Mouse (Mus musculus): ENCODE measurements around the gene Spen. TPM values are rescaled to one million over a fixed set of nuclear protein-coding genes. Genes with fewer than 3 reads are reported as not detected.

Gene Spen
- polyA plus RNA-seq, 1 experiment from 2014 or later, result 3.3 TPM

- no peaks in the 10 kb centered on the region for H3K27me3 ChIP-seq (ENCODE audit: control insufficient read depth, insufficient read depth, low read depth, low read length)
- H3K9me3 ChIP-seq (replicated peaks; ENCODE audit: control insufficient read depth, low read length), result no peaks in the 10 kb centered on the region
- H3K36me3 ChIP-seq (ENCODE audit: control insufficient read depth, insufficient read depth), result peaks cover 8% of the 10 kb centered on the region
- H3K27ac ChIP-seq (ENCODE audit: low read length), result no peak overlapping the region
- no peak overlapping the region for H3K4me3 ChIP-seq (ENCODE audit: low read depth, low read length)
- H3K9ac ChIP-seq (ENCODE audit: low read depth, low read length), result no peak overlapping the region
- H3K4me1 ChIP-seq (ENCODE audit: control insufficient read depth, low read depth, low read length), result no peaks in the 10 kb centered on the region; the same call in 1 of the 2 replicates
- 80% methylated on average over 9 of the region's 9 CpGs for WGBS (ENCODE audit: insufficient replicate concordance)
- H3K4me2 ChIP-seq (ENCODE audit: low read depth, low read length), result no peak overlapping the region
- no peak for ATAC-seq (ENCODE audit: low read depth)
Measured at GRCm38 (mm10) chr4:141459766-141460165, 78.6 kb downstream of the Spen start.

GRCm38 (mm10) chr4:141458888-141459287 lies 79.5 kb downstream of the Spen start:
- Histone ChIP-seq H3K27ac (ENCODE audit: low read length) (no peak overlapping the region), H3K36me3 (ENCODE audit: control insufficient read depth, insufficient read depth) (no peaks in the 10 kb centered on the region), H3K27me3 (ENCODE audit: control insufficient read depth, insufficient read depth, low read depth, low read length) (no peaks in the 10 kb centered on the region), H3K9me3 (replicated peaks; ENCODE audit: control insufficient read depth, low read length) (no peaks in the 10 kb centered on the region), H3K4me3 (ENCODE audit: low read depth, low read length) (no peak overlapping the region), H3K9ac (ENCODE audit: low read depth, low read length) (no peak overlapping the region), H3K4me1 (ENCODE audit: control insufficient read depth, low read depth, low read length) (no peaks in the 10 kb centered on the region; the same call in 1 of the 2 replicates), H3K4me2 (ENCODE audit: low read depth, low read length) (no peak overlapping the region)
- no peak for ATAC-seq (ENCODE audit: low read depth)
- WGBS (ENCODE audit: insufficient replicate concordance), result 76% methylated on average over 3 of the region's 3 CpGs

- H3K27ac ChIP-seq (ENCODE audit: low read length), result no peak overlapping the region
Measured at GRCm38 (mm10) chr4:141458236-141458635, 80.2 kb downstream of the Spen start.

GRCm38 (mm10) chr4:141456193-141456938 lies 82.0 kb downstream of the Spen start:
- Histone ChIP-seq H3K4me2 (ENCODE audit: low read depth, low read length) (no peak overlapping the region), H3K27ac (ENCODE audit: low read length) (no peak overlapping the region), H3K4me3 (ENCODE audit: low read depth, low read length) (no peak overlapping the region), H3K9ac (ENCODE audit: low read depth, low read length) (no peak overlapping the region), H3K4me1 (ENCODE audit: control insufficient read depth, low read depth, low read length) (no peaks in the 10 kb centered on the region; the same call in 1 of the 2 replicates), H3K9me3 (replicated peaks; ENCODE audit: control insufficient read depth, low read length) (no peaks in the 10 kb centered on the region), H3K36me3 (ENCODE audit: control insufficient read depth, insufficient read depth) (peaks cover 4% of the 10 kb centered on the region; the same call in 1 of the 2 replicates), H3K27me3 (ENCODE audit: control insufficient read depth, insufficient read depth, low read depth, low read length) (no peaks in the 10 kb centered on the region)
- 78% methylated on average over 14 of the region's 14 CpGs for WGBS (ENCODE audit: insufficient replicate concordance)
- ATAC-seq (ENCODE audit: low read depth), result no peak

More at GRCm38 (mm10) chr4:141458236-141458635, 80.2 kb downstream of the Spen start:
- 0 out of 2 replicates have a peak, but pooled peaks have one; percentile 21 for ATAC-seq (ENCODE audit: low read depth)
- Histone ChIP-seq H3K4me1 (ENCODE audit: control insufficient read depth, low read depth, low read length) (no peaks in the 10 kb centered on the region; the same call in 1 of the 2 replicates), H3K27me3 (ENCODE audit: control insufficient read depth, insufficient read depth, low read depth, low read length) (no peaks in the 10 kb centered on the region), H3K36me3 (ENCODE audit: control insufficient read depth, insufficient read depth) (no peaks in the 10 kb centered on the region), H3K9me3 (replicated peaks; ENCODE audit: control insufficient read depth, low read length) (no peaks in the 10 kb centered on the region), H3K9ac (ENCODE audit: low read depth, low read length) (no peak overlapping the region), H3K4me3 (ENCODE audit: low read depth, low read length) (no peak overlapping the region), H3K4me2 (ENCODE audit: low read depth, low read length) (no peak overlapping the region)
- 51% methylated on average over 7 of the region's 7 CpGs for WGBS (ENCODE audit: insufficient replicate concordance)

- 86% methylated on average over 4 of the region's 4 CpGs for WGBS (ENCODE audit: insufficient replicate concordance)
- no peaks in the 10 kb centered on the region for H3K9me3 ChIP-seq (replicated peaks; ENCODE audit: control insufficient read depth, low read length)
- H3K4me3 ChIP-seq (ENCODE audit: low read depth, low read length), result no peak overlapping the region
- no peak for ATAC-seq (ENCODE audit: low read depth)
- H3K27ac ChIP-seq (ENCODE audit: low read length), result no peak overlapping the region
- peaks cover 4% of the 10 kb centered on the region; the same call in 1 of the 2 replicates for H3K36me3 ChIP-seq (ENCODE audit: control insufficient read depth, insufficient read depth)
- no peak overlapping the region for H3K9ac ChIP-seq (ENCODE audit: low read depth, low read length)
- H3K27me3 ChIP-seq (ENCODE audit: control insufficient read depth, insufficient read depth, low read depth, low read length), result no peaks in the 10 kb centered on the region
- no peak overlapping the region for H3K4me2 ChIP-seq (ENCODE audit: low read depth, low read length)
- no peaks in the 10 kb centered on the region; the same call in 1 of the 2 replicates for H3K4me1 ChIP-seq (ENCODE audit: control insufficient read depth, low read depth, low read length)
Measured at GRCm38 (mm10) chr4:141455526-141455925, 82.9 kb downstream of the Spen start.

GRCm38 (mm10) chr4:141454581-141455350 lies 83.6 kb downstream of the Spen start:
- Histone ChIP-seq H3K4me1 (ENCODE audit: control insufficient read depth, low read depth, low read length) (no peaks in the 10 kb centered on the region; the same call in 1 of the 2 replicates), H3K27ac (ENCODE audit: low read length) (no peak overlapping the region), H3K9ac (ENCODE audit: low read depth, low read length) (no peak overlapping the region), H3K4me3 (ENCODE audit: low read depth, low read length) (no peak overlapping the region), H3K27me3 (ENCODE audit: control insufficient read depth, insufficient read depth, low read depth, low read length) (no peaks in the 10 kb centered on the region), H3K4me2 (ENCODE audit: low read depth, low read length) (no peak overlapping the region), H3K36me3 (ENCODE audit: control insufficient read depth, insufficient read depth) (peaks cover 4% of the 10 kb centered on the region; the same call in 1 of the 2 replicates), H3K9me3 (replicated peaks; ENCODE audit: control insufficient read depth, low read length) (no peaks in the 10 kb centered on the region)
- 51% methylated on average over 14 of the region's 14 CpGs for WGBS (ENCODE audit: insufficient replicate concordance)
- no peak for ATAC-seq (ENCODE audit: low read depth)

GRCm38 (mm10) chr4:141451916-141452450 lies 86.4 kb downstream of the Spen start:
- ATAC-seq (ENCODE audit: low read depth), result no peak
- no peaks in the 10 kb centered on the region; the same call in 1 of the 2 replicates for H3K4me1 ChIP-seq (ENCODE audit: control insufficient read depth, low read depth, low read length)
- no peak overlapping the region for H3K4me2 ChIP-seq (ENCODE audit: low read depth, low read length)
- WGBS (ENCODE audit: insufficient replicate concordance), result 82% methylated on average over 9 of the region's 9 CpGs
- no peaks in the 10 kb centered on the region for H3K27me3 ChIP-seq (ENCODE audit: control insufficient read depth, insufficient read depth, low read depth, low read length)
- H3K9ac ChIP-seq (ENCODE audit: low read depth, low read length), result no peak overlapping the region
- no peaks in the 10 kb centered on the region for H3K9me3 ChIP-seq (replicated peaks; ENCODE audit: control insufficient read depth, low read length)
- H3K36me3 ChIP-seq (ENCODE audit: control insufficient read depth, insufficient read depth), result peaks cover 8% of the 10 kb centered on the region; the same call in 1 of the 2 replicates
- no peak overlapping the region for H3K4me3 ChIP-seq (ENCODE audit: low read depth, low read length)
- no peak overlapping the region for H3K27ac ChIP-seq (ENCODE audit: low read length)

GRCm38 (mm10) chr4:141451251-141451650 lies 87.1 kb downstream of the Spen start:
- H3K4me3 ChIP-seq (ENCODE audit: low read depth, low read length), result no peak overlapping the region
- no peaks in the 10 kb centered on the region; the same call in 1 of the 2 replicates for H3K4me1 ChIP-seq (ENCODE audit: control insufficient read depth, low read depth, low read length)
- peaks cover 8% of the 10 kb centered on the region; the same call in 1 of the 2 replicates for H3K36me3 ChIP-seq (ENCODE audit: control insufficient read depth, insufficient read depth)
- H3K9ac ChIP-seq (ENCODE audit: low read depth, low read length), result no peak overlapping the region
- H3K27me3 ChIP-seq (ENCODE audit: control insufficient read depth, insufficient read depth, low read depth, low read length), result no peaks in the 10 kb centered on the region
- no peak for ATAC-seq (ENCODE audit: low read depth)
- no peak overlapping the region for H3K4me2 ChIP-seq (ENCODE audit: low read depth, low read length)
- no peaks in the 10 kb centered on the region for H3K9me3 ChIP-seq (replicated peaks; ENCODE audit: control insufficient read depth, low read length)
- WGBS (ENCODE audit: insufficient replicate concordance), result 60% methylated on average over 2 of the region's 2 CpGs
- no peak overlapping the region for H3K27ac ChIP-seq (ENCODE audit: low read length)

Data from liver, embryonic 16.5 days (tissue).